Mouse (Mus musculus) heart, embryonic 15.5 days (tissue): Measurements from ENCODE around the gene Gm853. TPM values are rescaled to one million over a fixed set of nuclear protein-coding genes. Genes with fewer than 3 reads are reported as not detected.
A peak's percentile ranks its signal among the peaks of the same experiment; 100 is the strongest.

Source experiments
- ATAC-seq: fragments of 200-750 bp; cut with Nextera tagmentation; replicated peaks from 2 replicates; pipeline ENCODE4 v1.8.0; 2017; ENCODE audit warnings: low read depth, moderate TSS enrichment; ENCODE audit not compliant: insufficient number of reproducible peaks, insufficient read depth, low FRiP score
- H3K27ac ChIP-seq: fragments of 300-500 bp; sonication (generic); 2 replicates; pipeline ENCODE4 v1.5.1; 2015; ENCODE audit warnings: mild to moderate bottlenecking, inconsistent platforms
- H3K27me3 ChIP-seq: fragments of 300-500 bp; sonication (generic); 2 replicates; pipeline ENCODE4 v1.6.1; 2015; ENCODE audit warnings: inconsistent platforms
- H3K36me3 ChIP-seq: fragments of 300-500 bp; sonication (generic); 2 replicates; pipeline ENCODE4 v1.6.1; 2015; ENCODE audit warnings: mild to moderate bottlenecking, inconsistent platforms
- H3K4me1 ChIP-seq: fragments of 300-500 bp; sonication (generic); replicated peaks from 2 replicates; pipeline ENCODE4 v1.6.1; 2015; ENCODE audit warnings: inconsistent platforms
- H3K4me2 ChIP-seq: fragments of 300-500 bp; sonication (generic); 2 replicates; pipeline ENCODE4 v1.6.1; 2015; ENCODE audit warnings: inconsistent platforms, mild to moderate bottlenecking, moderate library complexity
- H3K4me3 ChIP-seq: fragments of 300-500 bp; sonication (generic); 2 replicates; pipeline ENCODE4 v1.5.1; 2015; ENCODE audit warnings: mild to moderate bottlenecking, inconsistent platforms
- H3K9ac ChIP-seq: fragments of 300-500 bp; sonication (generic); 2 replicates; pipeline ENCODE4 v1.6.1; 2015; ENCODE audit warnings: mild to moderate bottlenecking, inconsistent platforms
- H3K9me3 ChIP-seq: fragments of 300-500 bp; sonication (generic); replicated peaks from 2 replicates; pipeline ENCODE4 v1.6.1; 2016; ENCODE audit warnings: inconsistent platforms
- WGBS: fragments of 180-500 bp; shearing (Covaris S2); methylation state at CpG from one replicate; pipeline ENCODE4 v1.1.7; 2015; ENCODE audit warnings: mixed read lengths; 5-methylcytosine and 5-hydroxymethylcytosine counted together
- polyA plus RNA-seq: library from polyadenylated mRNA; unstranded; fragments of >200 nt; fragmentation: Nextera tagmentation; extraction: Ambion mirVana; gene quantifications from 2 replicates; pipeline ENCODE4 v1.2.1, GENCODE M21; 2015

Gm853 gene
- polyA plus RNA-seq, 1 experiment from 2014 or later: not detected

- H3K27ac ChIP-seq: no peak overlapping the region
- no peak overlapping the region for H3K4me2 ChIP-seq
- no peak for ATAC-seq
- H3K4me3 ChIP-seq: no peak overlapping the region
- peaks cover 10% of the 10 kb centered on the region; the same call in 1 of the 2 replicates for H3K27me3 ChIP-seq
- no peaks in the 10 kb centered on the region for H3K36me3 ChIP-seq
- 72% methylated on average over 9 of the region's 9 CpGs for WGBS
- H3K9ac ChIP-seq: no peak overlapping the region
- H3K4me1 ChIP-seq: peaks cover 15% of the 10 kb centered on the region
- H3K9me3 ChIP-seq: no peaks in the 10 kb centered on the region
These were observed 35.8 kb downstream of the Gm853 start for GRCm38 (mm10) chr4:130186450-130186849.

DNA sequence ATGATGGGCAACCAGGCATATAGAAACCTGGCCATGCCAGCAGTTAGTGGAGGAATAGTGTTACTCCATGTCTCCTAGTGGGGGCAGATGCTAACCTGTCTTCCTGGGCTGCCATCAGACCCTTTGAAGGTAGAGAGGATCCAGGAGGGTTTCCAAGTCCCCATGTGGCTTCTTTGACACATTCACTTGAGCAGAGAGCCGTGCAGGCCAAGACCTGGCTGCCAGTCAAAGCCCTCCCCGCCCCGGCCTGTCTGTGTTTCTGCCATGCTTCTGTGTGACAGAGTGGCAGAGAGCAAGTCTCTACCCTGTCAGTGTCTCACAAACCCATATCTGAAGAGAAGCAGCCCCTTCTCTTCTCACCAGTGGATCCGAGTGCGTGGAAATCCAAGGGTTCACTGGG is 38.3 kb downstream of the Gm853 start:
- Histone ChIP-seq H3K9ac (no peak overlapping the region), H3K4me2 (no peak overlapping the region), H3K4me1 (peaks cover 19% of the 10 kb centered on the region), H3K9me3 (no peaks in the 10 kb centered on the region), H3K27ac (no peak overlapping the region), H3K27me3 (peaks cover 7% of the 10 kb centered on the region; the same call in 1 of the 2 replicates), H3K36me3 (no peaks in the 10 kb centered on the region), H3K4me3 (no peak overlapping the region)
- WGBS: 79% methylated on average over 5 of the region's 5 CpGs
- no peak for ATAC-seq

DNA sequence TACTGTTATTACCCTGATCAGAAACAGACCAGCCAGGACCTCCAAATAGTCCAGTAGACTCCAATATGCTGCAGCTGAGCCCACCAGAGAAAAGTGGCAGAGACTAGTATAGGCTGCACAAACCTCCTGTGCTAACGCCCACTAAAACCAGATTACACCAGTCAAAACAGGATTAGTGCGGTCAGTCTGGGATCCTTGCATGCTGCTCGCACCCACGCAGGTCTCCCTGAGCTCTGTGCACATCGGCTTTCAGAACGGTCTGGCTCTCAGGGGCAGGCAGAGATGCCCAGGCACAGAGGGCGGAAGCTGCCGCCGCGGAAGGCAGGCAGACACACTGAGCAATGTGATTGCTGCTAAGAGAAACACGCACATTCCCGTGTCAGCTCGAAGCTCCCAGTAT is 39.2 kb downstream of the Gm853 start:
- ATAC-seq: 0 out of 2 replicates have a peak, but pooled peaks have one; percentile 10

DNA sequence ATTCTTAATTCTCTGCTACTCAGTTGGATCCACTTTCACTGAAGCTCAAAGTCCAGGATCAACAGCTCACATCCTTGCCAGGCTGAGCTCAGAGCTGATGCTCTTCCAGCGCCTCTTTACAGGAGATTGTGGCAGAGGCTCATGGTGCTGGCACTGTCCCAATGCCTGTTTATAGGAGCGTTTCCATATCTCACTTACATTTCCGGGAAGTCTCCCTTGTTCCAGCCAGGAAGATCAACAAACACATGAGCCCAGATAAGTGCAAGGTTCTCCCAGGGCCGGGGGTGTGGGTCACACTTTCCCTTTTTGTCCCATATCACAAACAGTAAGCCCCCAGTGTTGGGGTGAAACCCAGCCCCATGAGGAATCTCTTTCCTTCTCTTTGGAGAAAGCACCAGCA is 40.3 kb downstream of the Gm853 start:
- 15% methylated on average over 4 of the region's 4 CpGs for WGBS
- H3K9ac ChIP-seq: no peak overlapping the region
- H3K27me3 ChIP-seq: peaks cover 7% of the 10 kb centered on the region; the same call in 1 of the 2 replicates
- no peak overlapping the region for H3K4me3 ChIP-seq
- no peak overlapping the region for H3K4me2 ChIP-seq
- H3K27ac ChIP-seq: peak overlapping the region; percentile 45; the same call in 1 of the 2 replicates
- no peaks in the 10 kb centered on the region for H3K36me3 ChIP-seq
- no peaks in the 10 kb centered on the region for H3K9me3 ChIP-seq
- ATAC-seq: no peak; the same call in 1 of the 2 replicates
- peaks cover 24% of the 10 kb centered on the region for H3K4me1 ChIP-seq

More for the DNA sequence above, 39.2 kb downstream of the Gm853 start:
- Histone ChIP-seq H3K4me1 (peaks cover 14% of the 10 kb centered on the region), H3K9ac (no peak overlapping the region), H3K27me3 (peaks cover 7% of the 10 kb centered on the region; the same call in 1 of the 2 replicates), H3K4me3 (no peak overlapping the region), H3K4me2 (no peak overlapping the region), H3K9me3 (no peaks in the 10 kb centered on the region), H3K27ac (no peak overlapping the region), H3K36me3 (no peaks in the 10 kb centered on the region)
- 72% methylated on average over 13 of the region's 13 CpGs for WGBS

- 69% methylated on average over 7 of the region's 7 CpGs for WGBS
- Histone ChIP-seq H3K36me3 (no peaks in the 10 kb centered on the region), H3K9me3 (no peaks in the 10 kb centered on the region), H3K4me2 (no peak overlapping the region), H3K4me1 (peaks cover 31% of the 10 kb centered on the region), H3K4me3 (no peak overlapping the region), H3K27ac (0 out of 2 replicates have a peak overlapping the region, but pooled peaks have one; percentile 29), H3K9ac (no peak overlapping the region), H3K27me3 (peaks cover 7% of the 10 kb centered on the region; the same call in 1 of the 2 replicates)
- ATAC-seq: no peak
These were observed 41.1 kb downstream of the Gm853 start for GRCm38 (mm10) chr4:130180909-130181602.

GRCm38 (mm10) chr4:130179876-130180275 is 42.3 kb downstream of the Gm853 start:
- H3K9ac ChIP-seq: no peak overlapping the region

DNA sequence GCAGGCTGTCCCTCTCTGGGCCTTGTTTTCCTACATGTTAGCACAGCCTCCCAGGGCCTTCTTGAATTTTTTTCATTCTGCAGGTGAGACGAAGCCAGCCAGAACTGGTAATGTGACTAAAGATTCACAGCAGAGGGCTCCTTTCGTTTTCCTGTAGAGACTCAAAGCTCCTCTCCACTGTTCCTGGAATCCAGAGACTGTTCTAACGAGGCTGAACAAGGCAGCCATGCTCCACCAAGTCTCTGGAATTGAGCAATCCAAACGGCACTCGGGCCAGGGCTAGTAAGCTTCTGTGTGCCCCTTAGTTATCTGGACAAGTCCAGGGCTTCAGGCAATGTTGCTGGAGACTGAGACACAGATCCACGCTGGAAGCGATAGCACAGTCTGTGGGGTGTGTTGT is 44.7 kb downstream of the Gm853 start:
- ATAC-seq: no peak
- Histone ChIP-seq H3K27me3 (no peaks in the 10 kb centered on the region), H3K27ac (peak overlapping the region; percentile 13), H3K4me1 (peaks cover 62% of the 10 kb centered on the region), H3K4me3 (no peak overlapping the region), H3K4me2 (no peak overlapping the region), H3K36me3 (no peaks in the 10 kb centered on the region), H3K9ac (no peak overlapping the region), H3K9me3 (no peaks in the 10 kb centered on the region)
- 48% methylated on average over 7 of the region's 7 CpGs for whole genome bisulfite sequencing

More at GRCm38 (mm10) chr4:130179876-130180275, 42.3 kb downstream of the Gm853 start:
- H3K27ac ChIP-seq: no peak overlapping the region
- 0 out of 2 replicates have a peak, but pooled peaks cover 3% of the 10 kb centered on the region for H3K27me3 ChIP-seq
- no peak overlapping the region for H3K4me3 ChIP-seq
- peaks cover 42% of the 10 kb centered on the region for H3K4me1 ChIP-seq
- H3K9me3 ChIP-seq: no peaks in the 10 kb centered on the region
- whole genome bisulfite sequencing: 78% methylated on average over 3 of the region's 3 CpGs
- no peak overlapping the region for H3K4me2 ChIP-seq
- no peaks in the 10 kb centered on the region for H3K36me3 ChIP-seq
- no peak for ATAC-seq

- Histone ChIP-seq H3K27ac (peak overlapping the region; percentile 13), H3K4me2 (no peak overlapping the region), H3K9me3 (no peaks in the 10 kb centered on the region), H3K9ac (no peak overlapping the region), H3K4me1 (peaks cover 65% of the 10 kb centered on the region), H3K4me3 (no peak overlapping the region), H3K36me3 (no peaks in the 10 kb centered on the region), H3K27me3 (no peaks in the 10 kb centered on the region)
- ATAC-seq: peak; percentile 23; the same call in 1 of the 2 replicates
- WGBS: 15% methylated on average over 4 of the region's 4 CpGs
These were observed 45.1 kb downstream of the Gm853 start for GRCm38 (mm10) chr4:130177087-130177486.

DNA sequence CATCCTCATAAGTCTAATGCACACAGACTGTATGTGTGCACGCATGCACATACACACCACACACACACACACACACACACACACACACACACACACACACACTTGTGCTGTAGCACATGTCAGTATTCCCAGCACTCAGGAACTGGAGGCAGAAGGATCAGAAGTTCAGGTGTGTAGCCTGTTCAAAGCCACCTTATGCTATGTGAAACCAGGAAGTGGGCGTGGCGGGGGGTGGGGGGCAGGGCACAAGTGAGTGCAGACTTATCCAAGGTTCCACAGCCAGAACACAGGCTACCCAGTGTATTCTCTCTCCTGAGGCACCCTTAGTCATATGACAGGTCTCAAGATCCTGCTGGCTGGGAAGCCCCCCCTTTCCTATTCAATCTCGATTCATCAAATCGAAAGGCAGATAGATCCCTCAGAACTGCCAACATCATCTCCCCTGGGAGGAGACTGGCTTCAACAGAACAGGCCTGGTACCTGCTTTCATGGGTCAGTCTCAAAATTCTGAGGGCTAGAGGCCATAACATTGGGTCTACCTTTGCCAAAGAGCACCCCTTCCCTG is 46.0 kb downstream of the Gm853 start:
- H3K4me3 ChIP-seq: no peak overlapping the region
- H3K27ac ChIP-seq: no peak overlapping the region
- no peak overlapping the region for H3K4me2 ChIP-seq
- no peaks in the 10 kb centered on the region for H3K27me3 ChIP-seq
- WGBS: 78% methylated on average over 5 of the region's 5 CpGs
- H3K36me3 ChIP-seq: no peaks in the 10 kb centered on the region
- no peak overlapping the region for H3K9ac ChIP-seq
- H3K9me3 ChIP-seq: no peaks in the 10 kb centered on the region
- peaks cover 65% of the 10 kb centered on the region for H3K4me1 ChIP-seq
- ATAC-seq: no peak

DNA sequence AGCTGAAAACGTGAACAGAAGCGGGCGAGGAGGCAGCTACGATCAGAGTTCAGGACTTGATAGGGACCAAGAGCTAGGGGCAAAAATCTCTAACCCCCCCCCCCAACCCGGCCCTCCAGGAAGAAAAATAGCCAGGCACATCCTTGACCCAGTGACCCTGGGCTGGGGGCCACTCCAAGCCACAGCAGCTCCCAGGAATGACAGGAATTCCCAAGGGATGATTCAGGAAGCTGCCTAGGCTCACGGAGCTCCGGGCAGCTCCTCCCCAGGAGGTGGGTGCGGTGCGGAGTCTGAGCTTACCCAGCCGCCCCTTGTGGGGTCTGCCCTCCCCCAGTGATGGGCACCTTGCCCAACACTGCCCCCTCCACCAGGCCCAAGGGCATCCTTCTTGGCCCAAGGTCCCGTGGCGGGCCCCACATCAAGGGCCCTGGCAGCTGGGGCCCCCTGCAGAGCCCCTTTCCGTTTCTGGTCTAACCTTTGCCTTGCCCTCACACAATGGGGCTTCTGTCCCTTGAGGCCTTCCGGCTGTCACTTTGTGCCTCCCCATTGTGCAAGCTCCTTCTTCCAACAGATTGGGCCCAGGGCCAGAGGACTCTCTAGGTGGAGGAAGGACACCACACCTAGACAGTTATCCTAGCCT is 47.0 kb downstream of the Gm853 start, which contains the start of gene Tinagl1:
Gene Tinagl1 (minus strand): TSS at position 51 of the 640 bp plus-strand sequence.
- H3K9me3 ChIP-seq: no peaks in the 10 kb centered on the region
- peak; percentile 42 for ATAC-seq
- 7% methylated on average over 14 of the region's 14 CpGs for WGBS
- no peaks in the 10 kb centered on the region for H3K27me3 ChIP-seq
- peak within 1 kb of the TSS; percentile 76 for H3K4me2 ChIP-seq
- H3K4me3 ChIP-seq: peak within 1 kb of the TSS; percentile 49
- H3K9ac ChIP-seq: peak within 1 kb of the TSS; percentile 50
- peaks cover 73% of the 10 kb centered on the region for H3K4me1 ChIP-seq
- H3K27ac ChIP-seq: peak within 1 kb of the TSS; percentile 51
- H3K36me3 ChIP-seq: no peaks in the 10 kb centered on the region

DNA sequence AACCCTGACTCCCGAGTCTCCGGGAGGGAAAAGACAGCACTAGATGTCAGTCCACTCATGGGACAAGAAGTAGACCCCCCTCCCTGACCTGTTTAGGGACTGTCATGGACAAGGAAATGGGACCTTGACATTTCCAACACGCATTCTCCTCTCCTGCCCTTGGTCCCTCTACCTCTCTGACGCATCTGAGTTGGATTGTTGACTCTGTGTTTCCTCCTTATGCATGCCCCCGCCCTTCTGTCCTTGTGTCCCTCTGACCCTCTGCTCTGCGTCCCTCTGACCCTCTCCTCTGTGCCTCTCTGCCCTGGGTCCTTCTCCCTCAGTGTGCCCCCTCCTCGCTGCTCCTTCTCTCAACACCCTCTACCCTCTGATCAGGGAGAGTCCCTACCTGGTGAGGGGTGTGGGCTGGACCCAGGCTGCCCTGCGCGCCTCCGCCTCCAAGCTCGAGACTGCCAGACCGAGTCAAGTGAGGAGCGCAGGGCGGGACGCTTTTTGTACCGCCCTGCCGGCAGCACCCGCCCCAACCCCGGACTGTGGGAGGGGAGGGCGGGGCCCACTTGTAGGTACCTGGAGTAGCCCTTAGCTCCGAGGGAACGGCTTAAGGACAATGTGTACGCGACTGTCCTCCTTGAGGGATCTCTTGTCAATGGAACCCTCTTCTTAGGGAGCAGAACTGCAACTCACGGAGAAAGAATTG is 47.7 kb downstream of the Gm853 start:
- peak overlapping the region; percentile 50 for H3K9ac ChIP-seq
- H3K4me3 ChIP-seq: peak overlapping the region; percentile 49
- H3K36me3 ChIP-seq: no peaks in the 10 kb centered on the region
- H3K4me1 ChIP-seq: peaks cover 80% of the 10 kb centered on the region
- WGBS: 6% methylated on average over 25 of the region's 25 CpGs
- peak overlapping the region; percentile 51 for H3K27ac ChIP-seq
- no peaks in the 10 kb centered on the region for H3K9me3 ChIP-seq
- no peaks in the 10 kb centered on the region for H3K27me3 ChIP-seq
- ATAC-seq: peak; percentile 58
- peak overlapping the region; percentile 76 for H3K4me2 ChIP-seq
